Mouse (Mus musculus) kidney, adult 2 months (tissue): ENCODE results near the gene Wtip.

Experiments
- CTCF ChIP-seq: fragments of 200-500 bp; conservative IDR thresholded peaks from 2 replicates; pipeline ENCODE4 v1.5.1; 2011; ENCODE audit warnings: low read depth, mild to moderate bottlenecking, control low read depth, low read length, moderate library complexity, mixed read lengths; ENCODE audit not compliant: insufficient read depth, insufficient read length
- POLR2A ChIP-seq: fragments of 200-500 bp; IDR thresholded peaks from one replicate; pipeline ENCODE4 v1.6.1; 2011; ENCODE audit warnings: low read depth, low read length, control low read depth

DNA sequence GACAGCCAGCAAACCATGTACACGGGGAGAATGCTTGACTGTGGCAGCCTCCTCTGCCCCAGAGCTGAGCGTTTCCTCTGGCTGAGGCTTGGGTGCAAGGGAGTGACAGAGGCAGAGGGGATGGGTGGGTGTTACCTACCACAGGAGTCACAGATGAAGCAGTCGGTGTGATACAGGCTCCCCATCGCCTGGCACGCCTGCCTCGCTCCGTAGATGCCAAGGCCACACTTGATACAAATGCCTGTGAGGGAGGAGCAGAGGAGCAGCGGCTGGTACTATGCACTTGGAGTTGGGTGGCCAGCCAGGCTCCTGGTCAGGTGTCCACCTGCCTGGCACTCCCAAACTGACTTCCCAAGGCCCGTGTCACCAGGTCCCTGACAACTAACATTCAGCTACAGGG, 7.7 kb downstream of the Wtip start:
- no peak for TF ChIP-seq POLR2A
- no peak for TF ChIP-seq CTCF
